Mouse (Mus musculus) heart, adult 2 months (tissue): ENCODE data around the gene Foxb1.

Source experiments
- EP300 ChIP-seq: fragments of 200-500 bp; IDR thresholded peaks from 2 replicates; pipeline ENCODE4 v1.6.1; 2011; ENCODE audit warnings: low read depth, low read length, control low read depth; ENCODE audit not compliant: insufficient read depth
- POLR2A ChIP-seq: fragments of 200-500 bp; IDR thresholded peaks from 2 replicates; pipeline ENCODE4 v1.6.1; 2011; ENCODE audit warnings: mild to moderate bottlenecking, low read depth, low read length, control low read depth; ENCODE audit not compliant: insufficient read depth

DNA sequence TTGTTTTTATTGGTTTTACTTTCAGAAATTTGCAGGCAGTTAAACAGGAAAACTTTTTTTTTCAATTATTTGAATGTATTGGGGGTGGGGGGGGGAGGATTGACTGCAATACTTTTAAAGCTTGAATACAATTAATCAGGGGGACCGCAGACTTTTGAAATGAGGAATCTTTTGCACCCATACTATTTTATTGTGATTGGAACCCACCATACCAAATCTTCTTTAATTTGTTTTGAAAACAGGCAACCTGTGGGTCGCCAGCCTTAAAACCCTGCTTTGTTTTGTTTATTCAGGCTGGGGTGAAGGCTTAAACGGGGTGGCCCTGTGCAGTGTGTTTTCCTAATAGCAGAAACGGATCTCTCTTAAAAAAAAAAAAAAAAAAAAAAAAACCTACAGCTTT lies 6.2 kb upstream of the Foxb1 start:
- TF ChIP-seq POLR2A, result no peak
- no peak for TF ChIP-seq EP300
